Mouse (Mus musculus) hindbrain, embryonic 11.5 days (tissue): Measurements from ENCODE around the gene Galntl6. TPM values are rescaled to one million over a fixed set of nuclear protein-coding genes. Genes with fewer than 3 reads are reported as not detected.

ENCODE experiments used
- ATAC-seq: fragments of 200-750 bp; cut with Nextera tagmentation; 2 replicates; pipeline ENCODE4 v1.8.0; 2017; ENCODE audit warnings: mild to moderate bottlenecking, moderate TSS enrichment, moderate library complexity; ENCODE audit not compliant: low FRiP score
- DNase-seq: peaks from one replicate; pipeline ENCODE4 v3.0.0-alpha.2; 2015; ENCODE audit warnings: low spot score
- H3K27ac ChIP-seq: fragments of 300-500 bp; sonication (generic); 2 replicates; pipeline ENCODE4 v1.5.1; 2014; ENCODE audit warnings: mild to moderate bottlenecking, low read depth, low read length
- H3K27me3 ChIP-seq: fragments of 300-500 bp; sonication (generic); 2 replicates; pipeline ENCODE4 v1.6.1; 2014; ENCODE audit warnings: mild to moderate bottlenecking, low read length, moderate library complexity, mixed read lengths; ENCODE audit not compliant: control insufficient read depth, insufficient read depth
- H3K36me3 ChIP-seq: fragments of 300-500 bp; sonication (generic); 2 replicates; pipeline ENCODE4 v1.6.1; 2014; ENCODE audit warnings: mild to moderate bottlenecking, low read length, moderate library complexity, mixed read lengths; ENCODE audit not compliant: control insufficient read depth, insufficient read depth
- H3K4me1 ChIP-seq: fragments of 300-500 bp; sonication (generic); replicated peaks from 2 replicates; pipeline ENCODE4 v1.6.1; 2014; ENCODE audit warnings: low read length, mixed read lengths; ENCODE audit not compliant: control insufficient read depth, insufficient read depth
- H3K4me2 ChIP-seq: fragments of 300-500 bp; sonication (generic); replicated peaks from 2 replicates; pipeline ENCODE4 v1.6.1; 2014; ENCODE audit warnings: mild to moderate bottlenecking, low read depth, low read length
- H3K4me3 ChIP-seq: fragments of 300-500 bp; sonication (generic); 2 replicates; pipeline ENCODE4 v1.5.1; 2014; ENCODE audit warnings: low read depth, low read length
- H3K9ac ChIP-seq: fragments of 300-500 bp; sonication (generic); 2 replicates; pipeline ENCODE4 v1.6.1; 2014; ENCODE audit warnings: low read depth, low read length
- H3K9me3 ChIP-seq: fragments of 300-500 bp; sonication (generic); 2 replicates; pipeline ENCODE4 v1.6.1; 2016; ENCODE audit warnings: low read length; ENCODE audit not compliant: control insufficient read depth
- WGBS: fragments of 180-500 bp; shearing (Covaris S2); extraction: QIAGEN DNeasy Blood & Tissue Kit; methylation state at CpG from one replicate; pipeline ENCODE4 v1.1.7; 2014; 5-methylcytosine and 5-hydroxymethylcytosine counted together
- polyA plus RNA-seq: library from polyadenylated mRNA; unstranded; fragments of >200 nt; fragmentation: Nextera tagmentation; extraction: Ambion mirVana; gene quantifications from 2 replicates; pipeline ENCODE4 v1.2.1, GENCODE M21; 2014

Galntl6 gene
- polyA plus RNA-seq, 1 experiment from 2014 or later, result 0.66 TPM

DNA sequence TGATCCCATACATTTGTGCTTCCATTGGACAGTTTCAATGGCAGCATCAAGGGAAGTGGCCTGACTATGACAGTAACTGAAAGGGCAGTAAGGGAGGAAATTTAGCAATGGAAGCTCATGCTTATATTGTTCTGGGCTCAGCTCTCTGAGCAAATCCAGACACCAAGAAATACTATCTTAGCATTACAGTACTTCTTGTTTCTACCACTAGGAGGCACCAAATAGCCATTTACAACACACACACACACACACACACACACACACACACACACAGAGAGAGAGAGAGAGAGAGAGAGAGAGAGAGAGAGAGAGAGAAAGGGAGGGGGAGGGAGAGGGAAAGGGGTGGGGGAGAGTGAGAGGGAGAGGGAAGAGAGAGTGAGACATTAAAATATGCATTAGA, 1023.6 kb downstream of the Galntl6 start:
- no peak for ATAC-seq
- no peak overlapping the region for H3K9ac ChIP-seq
- H3K4me3 ChIP-seq, result no peak overlapping the region
- H3K27me3 ChIP-seq, result no peaks in the 10 kb centered on the region
- no peak overlapping the region for H3K27ac ChIP-seq
- no peaks in the 10 kb centered on the region for H3K9me3 ChIP-seq
- no peak overlapping the region for H3K4me2 ChIP-seq
- H3K4me1 ChIP-seq, result no peaks in the 10 kb centered on the region
- DNase-seq, result no peak
- H3K36me3 ChIP-seq, result no peaks in the 10 kb centered on the region

DNA sequence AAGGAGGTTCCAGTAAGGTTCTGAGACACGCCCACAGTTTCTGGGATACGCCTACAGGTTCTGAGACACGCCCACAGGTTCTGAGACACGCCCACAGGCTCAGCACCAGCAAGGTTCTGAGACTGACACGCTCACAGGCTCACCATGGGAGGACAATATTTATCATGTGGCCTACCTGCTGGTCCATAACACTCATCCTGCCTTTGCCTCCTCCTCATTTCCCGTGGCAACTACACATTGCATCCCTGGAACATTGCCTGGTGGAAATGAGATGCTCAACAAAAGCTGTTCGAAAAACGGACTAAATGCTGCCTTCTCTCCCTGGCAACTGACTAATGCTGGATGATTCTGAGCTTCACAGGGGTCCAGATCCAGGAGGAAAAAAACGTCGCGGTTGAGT, 1033.0 kb downstream of the Galntl6 start:
- Histone ChIP-seq H3K27me3 (no peaks in the 10 kb centered on the region), H3K9ac (no peak overlapping the region), H3K4me2 (no peak overlapping the region), H3K4me1 (no peaks in the 10 kb centered on the region), H3K27ac (no peak overlapping the region), H3K4me3 (no peak overlapping the region), H3K9me3 (no peaks in the 10 kb centered on the region), H3K36me3 (no peaks in the 10 kb centered on the region)
- 64% methylated on average over 11 of the region's 11 CpGs for WGBS
- DNase-seq (no peak), ATAC-seq (no peak)

DNA sequence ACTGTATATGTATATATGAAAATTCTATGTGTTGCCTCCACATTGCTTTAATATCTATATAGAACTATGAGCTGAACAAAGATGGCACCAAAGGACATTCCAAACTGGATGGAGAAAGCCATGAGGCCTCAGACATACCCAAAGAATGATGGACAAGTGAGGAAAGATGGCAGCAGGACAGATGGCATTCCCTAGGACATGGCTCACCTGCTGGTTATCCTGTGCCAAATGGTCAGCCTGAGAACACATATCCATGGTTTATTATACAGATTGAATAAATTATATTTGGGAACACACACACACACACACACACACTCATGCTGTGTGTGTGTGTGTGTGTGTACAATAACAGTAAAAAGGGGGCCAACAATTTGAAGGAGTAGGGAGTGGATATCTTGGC, 1063.4 kb downstream of the Galntl6 start:
- no peaks in the 10 kb centered on the region for H3K36me3 ChIP-seq
- H3K4me2 ChIP-seq, result no peak overlapping the region
- ATAC-seq (no peak), DNase-seq (no peak)
- no peaks in the 10 kb centered on the region for H3K4me1 ChIP-seq
- H3K4me3 ChIP-seq, result no peak overlapping the region
- no peak overlapping the region for H3K9ac ChIP-seq
- H3K27ac ChIP-seq, result no peak overlapping the region
- no peaks in the 10 kb centered on the region for H3K27me3 ChIP-seq
- H3K9me3 ChIP-seq, result no peaks in the 10 kb centered on the region

DNA sequence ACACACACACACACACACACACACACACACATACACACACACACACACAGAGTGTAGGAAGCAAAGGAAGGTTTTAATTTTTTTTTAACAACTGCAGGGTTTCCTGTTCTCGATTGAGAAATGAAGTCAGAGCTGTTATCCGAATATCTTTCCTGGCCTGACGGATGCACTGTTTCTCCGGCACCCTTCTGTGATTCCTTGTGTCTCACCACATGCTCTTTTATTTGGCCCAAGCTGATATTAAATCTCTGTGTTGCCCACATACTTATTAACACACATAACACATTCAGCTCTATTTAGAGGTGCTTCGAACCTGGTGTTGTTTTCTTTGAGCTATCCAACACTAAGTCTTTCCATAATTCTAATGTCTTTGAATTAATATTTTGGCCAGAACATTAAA, 1069.0 kb downstream of the Galntl6 start:
- Histone ChIP-seq H3K4me3 (no peak overlapping the region), H3K27ac (no peak overlapping the region), H3K27me3 (no peaks in the 10 kb centered on the region), H3K4me2 (no peak overlapping the region), H3K36me3 (no peaks in the 10 kb centered on the region), H3K9ac (no peak overlapping the region), H3K4me1 (no peaks in the 10 kb centered on the region), H3K9me3 (no peaks in the 10 kb centered on the region)
- WGBS, result 78% methylated on average over 5 of the region's 5 CpGs
- DNase-seq, result no peak
- ATAC-seq, result no peak

DNA sequence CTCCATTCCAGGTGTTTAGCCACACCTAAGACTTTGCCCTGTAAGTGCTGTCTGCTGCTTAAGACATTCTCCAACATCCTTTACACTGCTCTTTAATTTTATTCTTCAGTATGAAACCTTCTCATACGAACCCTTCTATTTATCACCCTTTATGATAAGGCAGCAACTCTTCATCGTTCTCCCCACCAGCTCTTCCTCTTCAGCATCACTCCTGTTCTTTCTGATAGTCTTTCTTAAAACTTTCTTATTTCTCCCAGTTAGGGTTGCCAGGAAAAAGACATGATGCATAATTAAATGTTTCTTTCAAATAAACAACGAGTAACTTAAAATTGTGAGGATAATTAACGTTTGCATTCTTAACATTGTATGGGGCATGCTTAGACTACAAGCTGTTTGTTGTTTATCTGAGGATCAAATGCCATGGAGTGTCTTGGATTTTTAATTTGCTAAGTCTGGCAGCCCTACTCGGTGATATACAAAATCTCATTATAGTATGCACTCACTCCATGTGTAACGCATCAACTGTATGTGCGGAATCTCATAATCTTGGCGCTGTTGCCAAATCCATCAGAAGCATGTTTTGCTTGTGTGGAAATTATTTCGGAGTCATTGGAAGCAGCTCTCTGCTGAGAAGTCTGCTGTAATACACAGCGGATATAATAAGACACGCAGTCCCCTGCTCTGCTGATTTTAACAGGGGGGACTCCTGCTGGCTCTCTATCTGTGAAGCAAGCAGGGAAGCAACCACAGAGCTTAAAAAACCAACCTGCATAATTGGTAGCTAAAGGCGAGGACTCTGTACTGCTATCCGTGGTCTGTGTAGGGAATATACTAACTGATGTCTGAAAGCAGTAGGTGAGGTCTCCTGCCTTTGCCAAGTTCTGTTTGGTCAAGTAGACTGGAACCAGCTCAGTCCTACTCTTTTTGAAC, 1069.7 kb downstream of the Galntl6 start:
- Histone ChIP-seq H3K27ac (no peak overlapping the region), H3K9ac (no peak overlapping the region)
- DNase-seq, result no peak

DNA sequence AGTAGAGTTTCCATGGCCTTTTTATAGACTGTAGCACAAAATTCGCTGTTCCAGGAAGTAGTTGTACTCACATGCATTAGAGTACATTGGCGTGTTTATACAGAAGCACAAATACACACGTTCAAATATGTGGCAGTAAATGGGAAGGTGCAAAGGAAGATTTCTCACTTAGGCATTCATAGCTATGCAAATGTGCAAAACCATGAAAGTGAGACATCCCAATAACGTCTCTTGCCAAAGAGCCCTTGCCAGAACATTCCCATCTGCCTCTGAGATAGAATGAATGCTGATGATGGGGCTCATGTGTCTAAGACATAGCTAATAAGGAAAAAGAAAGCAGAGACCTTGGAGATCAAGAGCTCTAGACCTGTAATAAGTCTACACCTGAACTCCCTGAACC, 1071.0 kb downstream of the Galntl6 start:
- H3K27me3 ChIP-seq, result no peaks in the 10 kb centered on the region
- H3K27ac ChIP-seq, result no peak overlapping the region
- no peaks in the 10 kb centered on the region for H3K36me3 ChIP-seq
- ATAC-seq, result no peak
- no peak for DNase-seq
- no peaks in the 10 kb centered on the region for H3K4me1 ChIP-seq
- H3K9ac ChIP-seq, result no peak overlapping the region
- H3K4me2 ChIP-seq, result no peak overlapping the region
- 88% methylated on average over 4 of the region's 4 CpGs for WGBS
- no peak overlapping the region for H3K4me3 ChIP-seq
- H3K9me3 ChIP-seq, result no peaks in the 10 kb centered on the region

More for the DNA sequence above, 1069.7 kb downstream of the Galntl6 start:
- Histone ChIP-seq H3K4me1 (no peaks in the 10 kb centered on the region), H3K4me2 (no peak overlapping the region), H3K36me3 (no peaks in the 10 kb centered on the region), H3K4me3 (no peak overlapping the region), H3K27me3 (no peaks in the 10 kb centered on the region), H3K9me3 (no peaks in the 10 kb centered on the region)
- 70% methylated on average over 13 of the region's 13 CpGs for WGBS
- no peak for ATAC-seq

DNA sequence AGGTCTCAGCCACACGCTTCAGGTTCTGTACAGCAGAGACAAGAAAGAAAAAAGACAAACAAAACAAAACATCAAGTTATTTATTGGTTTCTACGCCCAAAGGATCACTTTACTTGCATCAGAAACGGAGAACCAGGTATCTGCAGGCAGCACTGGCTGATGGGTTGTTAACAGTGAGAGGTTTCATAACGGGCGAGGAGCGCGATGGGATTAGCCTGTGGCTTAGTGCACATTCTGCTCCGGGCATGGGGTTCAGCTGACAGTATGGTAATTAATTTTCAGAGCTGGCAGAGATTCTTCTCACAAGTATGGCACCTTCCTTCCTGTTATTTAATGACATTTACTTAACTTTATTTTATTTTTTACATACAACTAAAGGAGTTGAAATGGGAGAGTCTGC, 1075.1 kb downstream of the Galntl6 start:
- Histone ChIP-seq H3K36me3 (no peaks in the 10 kb centered on the region), H3K4me1 (no peaks in the 10 kb centered on the region), H3K27ac (no peak overlapping the region), H3K27me3 (no peaks in the 10 kb centered on the region), H3K4me3 (no peak overlapping the region), H3K9ac (no peak overlapping the region), H3K4me2 (no peak overlapping the region), H3K9me3 (no peaks in the 10 kb centered on the region)
- ATAC-seq (no peak), DNase-seq (no peak)
- WGBS, result 61% methylated on average over 8 of the region's 8 CpGs

DNA sequence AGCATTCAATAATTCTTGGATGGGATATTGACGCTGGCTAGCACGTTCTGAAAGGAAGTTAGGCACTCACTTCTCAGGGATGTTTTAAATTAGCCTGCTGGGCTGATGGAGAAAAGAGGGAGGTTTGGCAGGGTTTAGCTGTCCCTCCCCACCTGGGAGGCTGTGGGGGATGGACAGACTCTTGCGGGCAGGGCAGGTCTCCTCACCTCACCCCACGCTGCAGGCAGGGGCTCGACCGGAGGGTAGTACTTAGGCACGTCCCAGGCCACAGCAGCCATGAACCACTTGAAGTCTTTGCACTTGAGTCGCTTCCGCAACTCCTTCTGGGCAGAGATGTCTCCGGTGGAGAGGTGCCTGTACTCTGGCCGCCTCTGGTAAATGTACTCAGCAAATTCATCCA, 1075.5 kb downstream of the Galntl6 start:
- Histone ChIP-seq H3K27me3 (no peaks in the 10 kb centered on the region), H3K4me2 (no peak overlapping the region), H3K36me3 (no peaks in the 10 kb centered on the region), H3K4me1 (no peaks in the 10 kb centered on the region), H3K9me3 (no peaks in the 10 kb centered on the region), H3K4me3 (no peak overlapping the region), H3K27ac (no peak overlapping the region), H3K9ac (no peak overlapping the region)
- WGBS, result 66% methylated on average over 11 of the region's 11 CpGs
- ATAC-seq, result no peak
- no peak for DNase-seq

DNA sequence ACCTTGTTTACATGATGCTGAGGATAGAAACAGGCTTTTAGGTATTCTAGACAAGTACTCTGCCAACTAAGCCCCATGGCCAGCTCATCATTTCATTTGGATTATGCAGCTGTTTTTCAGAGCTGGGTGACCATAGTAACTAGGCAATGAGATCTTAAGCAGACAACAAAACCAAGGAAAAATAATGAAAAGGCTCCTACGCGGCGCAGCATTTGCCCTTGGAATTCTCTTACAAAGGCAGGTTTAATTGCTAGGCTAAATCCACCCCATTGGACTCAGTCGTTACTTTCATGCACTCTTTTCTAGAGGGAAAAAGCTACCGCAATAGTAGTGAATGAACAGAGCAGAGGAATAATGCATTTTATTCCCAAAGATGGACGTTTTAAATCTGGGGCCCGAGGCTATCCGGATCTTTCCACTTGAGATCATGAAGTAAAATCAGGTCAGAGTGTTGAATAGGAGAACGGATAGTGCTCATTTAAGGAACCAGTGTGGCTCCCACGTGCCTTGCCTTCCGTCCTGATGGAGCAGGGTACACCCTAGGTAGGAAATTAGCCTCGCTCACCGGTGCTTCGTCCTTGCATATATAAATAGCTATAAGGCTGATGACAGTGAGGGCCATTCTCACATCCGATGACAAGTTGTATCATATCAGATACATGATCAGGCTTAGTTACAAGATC, 1076.1 kb downstream of the Galntl6 start:
- no peaks in the 10 kb centered on the region for H3K36me3 ChIP-seq
- H3K27me3 ChIP-seq, result no peaks in the 10 kb centered on the region
- H3K27ac ChIP-seq, result no peak overlapping the region
- no peaks in the 10 kb centered on the region for H3K4me1 ChIP-seq
- H3K4me2 ChIP-seq, result no peak overlapping the region
- H3K9me3 ChIP-seq, result no peaks in the 10 kb centered on the region
- WGBS, result 84% methylated on average over 15 of the region's 15 CpGs
- H3K4me3 ChIP-seq, result no peak overlapping the region
- DNase-seq, result no peak
- no peak for ATAC-seq
- H3K9ac ChIP-seq, result no peak overlapping the region
